Mouse (Mus musculus): ENCODE measurements around the gene Trabd. TPM values are rescaled to one million over a fixed set of nuclear protein-coding genes. Genes with fewer than 3 reads are reported as not detected.

Trabd gene
- polyA plus RNA-seq, 3 experiments from 2014 or later = 22.4 to 43.3 (median 23.9) TPM

- ATAC-seq = no peak
Observed at GRCm38 (mm10) chr15:89127364-89127940, 52.5 kb downstream of the Trabd start.

- peak; percentile 79 for ATAC-seq
Observed at GRCm38 (mm10) chr15:89128382-89129350, 53.7 kb downstream of the Trabd start, which contains the start of gene Hdac10. Hdac10 (minus strand) TSS chr15:89128700.

- no peak for ATAC-seq
Observed at GRCm38 (mm10) chr15:89130245-89130644, 55.3 kb downstream of the Trabd start.

- peak; percentile 84 for ATAC-seq
Observed at GRCm38 (mm10) chr15:89131316-89131715, 56.4 kb downstream of the Trabd start.

Other genes with a start within 250 kb of the Trabd start
- gene Pim3, start 212.9 kb upstream of the Trabd start, polyA plus RNA-seq (2017; shearing (Covaris generic)) = 1 to 10 TPM; 3.0 to 4.1 (median 4.0) TPM
- not detected for gene Ttll8, start 120.7 kb upstream of the Trabd start, polyA plus RNA-seq (2017; shearing (Covaris generic))
- under 1 TPM in 1 of 3 experiments, not detected in 2; 0.16 TPM for gene Mlc1, start 96.1 kb upstream of the Trabd start, polyA plus RNA-seq (2017; shearing (Covaris generic))
- gene Mov10l1, start 92.2 kb upstream of the Trabd start, polyA plus RNA-seq (2017; shearing (Covaris generic)) = not detected
- gene Panx2, start 15.4 kb upstream of the Trabd start, polyA plus RNA-seq (2017; shearing (Covaris generic)) = not detected
- gene Selenoo, start 14.0 kb downstream of the Trabd start, polyA plus RNA-seq (2017; shearing (Covaris generic)) = 10 to 100 TPM in 2 of 3 experiments, 1 to 10 TPM in 1; 5.8 to 13.1 (median 12.1) TPM
- gene Tubgcp6, start 48.0 kb downstream of the Trabd start, polyA plus RNA-seq (2017; shearing (Covaris generic)) = 10 to 100 TPM; 12.2 to 17.7 (median 17.1) TPM
- gene Hdac10, start 53.6 kb downstream of the Trabd start, polyA plus RNA-seq (2017; shearing (Covaris generic)) = 10 to 100 TPM in 2 of 3 experiments, 1 to 10 TPM in 1; 8.6 to 29.8 (median 25.6) TPM
- gene Mapk12, start 65.6 kb downstream of the Trabd start, polyA plus RNA-seq (2017; shearing (Covaris generic)) = 1 to 10 TPM in 2 of 3 experiments, under 1 TPM in 1; 0.50 to 3.6 (median 2.8) TPM
- 10 to 100 TPM in 2 of 3 experiments, 1 to 10 TPM in 1; 8.2 to 23.6 (median 21.4) TPM for gene Mapk11, start 74.5 kb downstream of the Trabd start, polyA plus RNA-seq (2017; shearing (Covaris generic))
- gene Plxnb2, start 105.7 kb downstream of the Trabd start, polyA plus RNA-seq (2017; shearing (Covaris generic)) = 1 to 10 TPM; 1.0 to 3.7 (median 1.7) TPM
- 10 to 100 TPM in 2 of 3 experiments, 1 to 10 TPM in 1; 3.4 to 16.7 (median 13.6) TPM for gene Dennd6b, start 121.4 kb downstream of the Trabd start, polyA plus RNA-seq (2017; shearing (Covaris generic))
- 10 to 100 TPM; 21.5 to 33.7 (median 30.1) TPM for gene Ppp6r2, start 136.4 kb downstream of the Trabd start, polyA plus RNA-seq (2017; shearing (Covaris generic))
- 100 to 1,000 TPM in 2 of 3 experiments, 10 to 100 TPM in 1; 63.2 to 112 (median 106) TPM for gene Sbf1, start 240.2 kb downstream of the Trabd start, polyA plus RNA-seq (2017; shearing (Covaris generic))
- gene Adm2, start 247.6 kb downstream of the Trabd start, polyA plus RNA-seq (2017; shearing (Covaris generic)) = not detected

Measured in inflammation-experienced regulatory T-cells, adult 6 months (primary cell).